Mouse (Mus musculus) liver, postnatal 0 days (tissue): ENCODE data around the gene Sntb2. TPM values are rescaled to one million over a fixed set of nuclear protein-coding genes. Genes with fewer than 3 reads are reported as not detected.
A peak's percentile ranks its signal among the peaks of the same experiment; 100 is the strongest.

Source experiments
- ATAC-seq: fragments of 200-750 bp; cut with Nextera tagmentation; 2 replicates; pipeline ENCODE4 v1.8.0; 2017; ENCODE audit warnings: mild to moderate bottlenecking, moderate library complexity
- DNase-seq: peaks from one replicate; pipeline ENCODE4 v3.0.0-alpha.2; 2016
- H3K27ac ChIP-seq: fragments of 300-500 bp; sonication (generic); 2 replicates; pipeline ENCODE4 v1.5.1; 2014; ENCODE audit warnings: antibody characterized with exemption, moderate library complexity, mild to moderate bottlenecking, low read depth
- H3K27me3 ChIP-seq: fragments of 300-500 bp; sonication (generic); 2 replicates; pipeline ENCODE4 v1.6.1; 2014; ENCODE audit warnings: low read length, control low read depth, mixed read lengths; ENCODE audit not compliant: insufficient read depth
- H3K36me3 ChIP-seq: fragments of 300-500 bp; sonication (generic); replicated peaks from 2 replicates; pipeline ENCODE4 v1.6.1; 2014; ENCODE audit warnings: mild to moderate bottlenecking, control low read depth, low read length, moderate library complexity, mixed read lengths; ENCODE audit not compliant: insufficient read depth
- H3K4me1 ChIP-seq: fragments of 300-500 bp; sonication (generic); 2 replicates; pipeline ENCODE4 v1.6.1; 2014; ENCODE audit warnings: antibody characterized with exemption, mild to moderate bottlenecking, control low read depth; ENCODE audit not compliant: insufficient read depth
- H3K4me2 ChIP-seq: fragments of 300-500 bp; sonication (generic); 2 replicates; pipeline ENCODE4 v1.6.1; 2014; ENCODE audit warnings: low read depth, mild to moderate bottlenecking, low read length, moderate library complexity, mixed read lengths
- H3K4me3 ChIP-seq: fragments of 300-500 bp; sonication (generic); 2 replicates; pipeline ENCODE4 v1.5.1; 2014; ENCODE audit warnings: low read depth, low read length
- H3K9ac ChIP-seq: fragments of 300-500 bp; sonication (generic); replicated peaks from 2 replicates; pipeline ENCODE4 v1.6.1; 2014; ENCODE audit warnings: mild to moderate bottlenecking, moderate library complexity
- H3K9me3 ChIP-seq: fragments of 300-500 bp; sonication (generic); 2 replicates; pipeline ENCODE4 v1.6.1; 2016; ENCODE audit warnings: mild to moderate bottlenecking, control low read depth, low read length, mixed read lengths
- CTCF ChIP-seq: sonication (generic); IDR thresholded peaks from 2 replicates; pipeline ENCODE4 v1.5.1; 2016; ENCODE audit warnings: antibody characterized with exemption, low read depth
- EP300 ChIP-seq: IDR thresholded peaks from 2 replicates; pipeline ENCODE4 v1.6.1; 2016; ENCODE audit warnings: antibody characterized with exemption, low read depth, mild to moderate bottlenecking
- WGBS: fragments of 180-500 bp; shearing (Covaris S2); extraction: QIAGEN DNeasy Blood & Tissue Kit; methylation state at CpG from one replicate; pipeline ENCODE4 v1.1.7; 2014; ENCODE audit not compliant: insufficient replicate concordance; 5-methylcytosine and 5-hydroxymethylcytosine counted together
- polyA plus RNA-seq: library from polyadenylated mRNA; unstranded; fragments of >200 nt; fragmentation: Nextera tagmentation; extraction: Ambion mirVana; gene quantifications from 2 replicates; pipeline ENCODE4 v1.2.1, GENCODE M21; 2015

Sntb2 gene
- polyA plus RNA-seq, 1 experiment from 2014 or later, result 1.9 TPM

DNA sequence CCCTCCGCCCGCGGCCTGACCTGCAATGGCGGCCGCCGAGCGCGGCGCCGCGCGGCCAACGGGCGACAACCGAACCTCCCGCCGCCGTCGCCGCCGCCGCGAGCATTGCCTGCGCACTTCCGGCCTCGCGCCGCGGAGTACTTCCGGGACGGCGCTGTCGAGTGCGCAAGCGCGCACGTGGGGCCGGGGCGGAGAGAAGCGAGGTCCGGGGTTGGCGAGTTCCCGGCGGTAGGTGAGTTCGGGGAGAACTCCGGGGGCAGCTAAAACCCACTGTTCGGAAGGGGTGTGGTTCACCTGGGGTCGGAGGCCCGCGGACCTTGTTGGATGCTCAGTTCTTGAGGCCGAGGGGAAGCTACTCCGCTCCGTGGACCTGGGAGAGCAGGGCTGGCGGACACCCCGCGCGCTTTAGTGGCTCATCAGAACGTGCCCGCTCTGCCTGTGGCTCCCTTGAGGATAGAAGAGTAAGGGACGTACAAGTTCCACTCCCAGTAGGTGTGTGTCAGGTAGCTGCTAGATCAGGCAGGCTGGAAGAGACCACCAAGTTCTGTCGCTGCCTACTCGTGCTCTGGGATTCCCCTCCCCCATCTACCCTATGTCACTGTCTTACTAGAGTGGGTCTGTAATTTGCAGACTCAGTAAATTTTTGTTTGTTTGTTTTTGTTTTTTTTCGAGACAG lies 41.9 kb upstream of the Sntb2 start, which contains the start of gene Utp4:
Gene Utp4 (plus strand): TSS at position 156 of the 676 bp plus-strand sequence.
- TF ChIP-seq EP300 (no peak), CTCF (no peak)
- ATAC-seq, result peak; percentile 97

DNA sequence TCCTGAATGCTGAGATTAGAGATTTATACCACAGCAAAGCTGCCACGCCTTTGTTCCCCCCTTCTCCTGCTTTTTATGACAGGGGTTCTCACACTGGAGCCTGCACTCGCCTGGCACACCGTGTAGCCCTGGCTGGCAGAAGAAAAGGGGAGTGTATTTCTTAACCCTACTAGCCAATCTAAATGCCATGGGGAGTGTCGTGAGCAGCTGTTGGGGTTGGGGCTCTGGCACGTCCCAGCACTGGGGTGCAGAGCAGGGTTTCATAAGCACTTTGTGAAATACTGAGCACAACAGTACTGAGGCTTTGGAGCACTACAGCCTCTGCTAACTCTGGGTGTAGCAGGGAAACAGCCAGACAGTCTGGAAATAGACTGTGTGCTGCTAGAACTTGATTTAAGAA lies 36.1 kb upstream of the Sntb2 start:
- DNase-seq (no peak), ATAC-seq (no peak)
- no peaks in the 10 kb centered on the region; the same call in 1 of the 2 replicates for H3K4me1 ChIP-seq
- H3K27me3 ChIP-seq, result no peaks in the 10 kb centered on the region
- 83% methylated on average over 5 of the region's 5 CpGs for WGBS
- no peak overlapping the region for H3K9ac ChIP-seq
- H3K9me3 ChIP-seq, result no peaks in the 10 kb centered on the region
- peaks cover 59% of the 10 kb centered on the region for H3K36me3 ChIP-seq
- H3K4me3 ChIP-seq, result no peak overlapping the region
- TF ChIP-seq CTCF (no peak), EP300 (no peak)
- H3K27ac ChIP-seq, result no peak overlapping the region
- H3K4me2 ChIP-seq, result no peak overlapping the region

More for the DNA sequence above, 41.9 kb upstream of the Sntb2 start, which contains the start of gene Utp4:
- H3K9ac ChIP-seq, result peak within 1 kb of the TSS; percentile 98
- DNase-seq, result peak; percentile 91
- WGBS, result under 1% methylated on average over 59 of the region's 63 CpGs
- peaks cover 18% of the 10 kb centered on the region; the same call in 1 of the 2 replicates for H3K36me3 ChIP-seq
- no peaks in the 10 kb centered on the region for H3K9me3 ChIP-seq
- H3K27ac ChIP-seq, result peak within 1 kb of the TSS; percentile 97
- peak within 1 kb of the TSS; percentile 91 for H3K4me2 ChIP-seq
- H3K4me3 ChIP-seq, result peak within 1 kb of the TSS; percentile 94
- no peaks in the 10 kb centered on the region for H3K27me3 ChIP-seq
- H3K4me1 ChIP-seq, result peaks cover 19% of the 10 kb centered on the region

GRCm38 (mm10) chr8:106905727-106906480 lies 29.6 kb upstream of the Sntb2 start:
- ATAC-seq (no peak), DNase-seq (peak; percentile 57)
- H3K4me1 ChIP-seq, result no peaks in the 10 kb centered on the region
- no peaks in the 10 kb centered on the region for H3K27me3 ChIP-seq
- WGBS, result 87% methylated on average over 17 of the region's 17 CpGs
- no peak overlapping the region for H3K27ac ChIP-seq
- no peaks in the 10 kb centered on the region for H3K9me3 ChIP-seq
- TF ChIP-seq CTCF, result peak; percentile 65
- TF ChIP-seq EP300, result no peak
- no peak overlapping the region for H3K4me2 ChIP-seq
- peaks cover 71% of the 10 kb centered on the region for H3K36me3 ChIP-seq
- no peak overlapping the region for H3K4me3 ChIP-seq
- H3K9ac ChIP-seq, result no peak overlapping the region

DNA sequence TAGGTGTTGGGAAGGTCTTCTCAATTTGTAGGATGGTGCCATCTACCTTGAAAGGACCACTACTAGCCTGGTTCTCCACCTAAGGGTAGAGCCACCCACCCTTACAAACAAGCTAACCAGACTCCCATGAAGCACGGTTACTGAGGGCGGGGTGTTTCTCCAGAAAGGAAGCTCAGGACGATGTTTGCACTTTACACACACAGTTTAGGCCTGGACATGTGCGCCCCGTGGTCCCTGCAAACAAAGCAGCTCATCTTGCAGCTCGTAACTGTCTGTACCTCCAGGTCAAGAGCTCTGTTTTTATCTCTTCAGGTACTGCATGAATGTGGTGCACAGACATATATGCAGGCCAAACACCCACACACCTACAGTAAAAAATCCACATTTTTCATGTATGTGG lies 28.9 kb upstream of the Sntb2 start:
- no peak overlapping the region for H3K4me3 ChIP-seq
- no peaks in the 10 kb centered on the region for H3K4me1 ChIP-seq
- no peaks in the 10 kb centered on the region for H3K9me3 ChIP-seq
- TF ChIP-seq CTCF (no peak), EP300 (no peak)
- DNase-seq, result no peak
- no peak overlapping the region for H3K4me2 ChIP-seq
- ATAC-seq, result no peak
- H3K36me3 ChIP-seq, result peaks cover 70% of the 10 kb centered on the region
- WGBS, result 85% methylated on average over 6 of the region's 6 CpGs
- no peak overlapping the region for H3K27ac ChIP-seq
- no peaks in the 10 kb centered on the region for H3K27me3 ChIP-seq
- no peak overlapping the region for H3K9ac ChIP-seq

DNA sequence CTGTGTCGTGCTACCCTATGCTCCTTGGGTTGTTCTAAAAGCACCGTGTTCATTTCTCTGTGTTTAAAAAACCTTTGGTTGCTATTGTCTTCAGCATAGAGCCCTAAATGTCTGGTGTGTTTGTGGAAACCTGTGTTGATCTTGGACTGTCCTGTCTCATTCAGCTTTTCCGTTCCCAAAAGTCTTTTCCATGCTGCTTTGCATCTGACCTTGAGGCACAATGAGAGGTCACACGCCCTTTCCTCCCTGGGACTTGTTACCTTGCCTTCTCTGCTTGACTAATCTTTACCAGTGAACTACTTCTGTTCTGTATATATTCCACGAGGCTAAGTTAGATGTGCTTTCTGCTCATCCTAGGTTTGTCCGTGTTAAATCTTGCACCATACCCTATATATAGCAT lies 28.1 kb upstream of the Sntb2 start:
- H3K4me3 ChIP-seq, result no peak overlapping the region
- no peaks in the 10 kb centered on the region for H3K9me3 ChIP-seq
- WGBS, result 80% methylated on average over 6 of the region's 6 CpGs

GRCm38 (mm10) chr8:106908291-106908690 lies 27.3 kb upstream of the Sntb2 start:
- WGBS, result 84% methylated on average over 7 of the region's 7 CpGs

More for the DNA sequence above, 28.1 kb upstream of the Sntb2 start:
- H3K9ac ChIP-seq, result no peak overlapping the region
- DNase-seq (no peak), ATAC-seq (no peak)
- TF ChIP-seq EP300, result no peak
- TF ChIP-seq CTCF, result no peak
- H3K27ac ChIP-seq, result no peak overlapping the region
- no peaks in the 10 kb centered on the region for H3K4me1 ChIP-seq
- no peaks in the 10 kb centered on the region for H3K27me3 ChIP-seq
- H3K4me2 ChIP-seq, result no peak overlapping the region
- peaks cover 62% of the 10 kb centered on the region for H3K36me3 ChIP-seq

More at GRCm38 (mm10) chr8:106908291-106908690, 27.3 kb upstream of the Sntb2 start:
- H3K27me3 ChIP-seq, result no peaks in the 10 kb centered on the region
- H3K36me3 ChIP-seq, result peaks cover 57% of the 10 kb centered on the region
- ATAC-seq, result no peak
- H3K4me1 ChIP-seq, result no peaks in the 10 kb centered on the region
- no peak for DNase-seq
- TF ChIP-seq EP300 (no peak), CTCF (no peak)
- no peaks in the 10 kb centered on the region for H3K9me3 ChIP-seq
- no peak overlapping the region for H3K9ac ChIP-seq
- no peak overlapping the region for H3K4me3 ChIP-seq
- no peak overlapping the region for H3K27ac ChIP-seq
- no peak overlapping the region for H3K4me2 ChIP-seq
